Mouse (Mus musculus) limb, embryonic 12.5 days (tissue): ENCODE measurements around the gene Ccdc106. TPM values are rescaled to one million over a fixed set of nuclear protein-coding genes. Genes with fewer than 3 reads are reported as not detected.

ENCODE experiments used
- ATAC-seq: fragments of 200-750 bp; cut with Nextera tagmentation; 2 replicates; pipeline ENCODE4 v1.8.0; 2017; ENCODE audit warnings: low read depth, moderate TSS enrichment; ENCODE audit not compliant: insufficient number of reproducible peaks, insufficient read depth, low FRiP score, low TSS enrichment
- H3K27ac ChIP-seq: fragments of 300-500 bp; sonication (generic); 2 replicates; pipeline ENCODE4 v1.5.1; 2016; ENCODE audit warnings: mild to moderate bottlenecking, moderate library complexity
- H3K27me3 ChIP-seq: fragments of 300-500 bp; sonication (generic); 2 replicates; pipeline ENCODE4 v1.6.1; 2016; ENCODE audit warnings: mild to moderate bottlenecking, moderate library complexity
- H3K36me3 ChIP-seq: fragments of 300-500 bp; sonication (generic); 2 replicates; pipeline ENCODE4 v1.6.1; 2016; ENCODE audit warnings: mild to moderate bottlenecking, moderate library complexity
- H3K4me1 ChIP-seq: fragments of 300-500 bp; sonication (generic); replicated peaks from 2 replicates; pipeline ENCODE4 v1.6.1; 2016
- H3K4me2 ChIP-seq: fragments of 300-500 bp; sonication (generic); 2 replicates; pipeline ENCODE4 v1.6.1; 2016; ENCODE audit warnings: mild to moderate bottlenecking, moderate library complexity
- H3K4me3 ChIP-seq: fragments of 300-500 bp; sonication (generic); replicated peaks from 2 replicates; pipeline ENCODE4 v1.5.1; 2016; ENCODE audit warnings: mild to moderate bottlenecking
- H3K9ac ChIP-seq: fragments of 300-500 bp; sonication (generic); replicated peaks from 2 replicates; pipeline ENCODE4 v1.6.1; 2016; ENCODE audit warnings: mild to moderate bottlenecking, moderate library complexity
- H3K9me3 ChIP-seq: fragments of 300-500 bp; sonication (generic); 2 replicates; pipeline ENCODE4 v1.6.1; 2016; ENCODE audit warnings: mild to moderate bottlenecking, moderate library complexity
- WGBS: fragments of 180-500 bp; shearing (Covaris S2); methylation state at CpG from one replicate; pipeline ENCODE4 v1.1.7; 2016; 5-methylcytosine and 5-hydroxymethylcytosine counted together
- polyA plus RNA-seq: library from polyadenylated mRNA; unstranded; fragments of >200 nt; fragmentation: Nextera tagmentation; extraction: Ambion mirVana; gene quantifications from 2 replicates; pipeline ENCODE4 v1.2.1, GENCODE M21; 2016

The Ccdc106 gene
- polyA plus RNA-seq, 1 experiment from 2014 or later: 27.5 TPM

DNA sequence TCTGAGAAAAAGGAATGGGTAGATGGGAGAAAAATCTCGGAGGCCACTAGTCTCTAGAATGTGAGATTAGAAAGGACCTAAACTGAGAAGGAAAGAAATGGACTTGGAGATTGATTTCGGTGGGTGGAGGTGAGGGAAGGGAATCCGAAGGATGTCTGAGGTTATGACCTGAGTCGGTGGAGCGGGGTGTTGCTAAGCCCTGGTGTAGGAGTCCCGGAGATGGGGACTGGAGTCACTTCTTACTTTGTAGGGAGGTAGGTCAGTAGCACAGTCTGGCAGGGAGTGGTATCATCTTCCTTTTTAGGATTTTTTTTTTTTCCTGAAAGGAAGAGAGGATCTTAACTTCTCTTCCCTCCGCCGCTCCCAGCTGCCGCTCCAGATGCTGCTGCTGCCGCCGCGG lies 32.1 kb downstream of the Ccdc106 start:
- Histone ChIP-seq H3K4me1 (peaks cover 43% of the 10 kb centered on the region), H3K9me3 (0 out of 2 replicates have a peak, but pooled peaks cover 3% of the 10 kb centered on the region), H3K9ac (peak overlapping the region; percentile 93), H3K4me3 (peak overlapping the region; percentile 80), H3K36me3 (0 out of 2 replicates have a peak, but pooled peaks cover 3% of the 10 kb centered on the region), H3K27ac (no peak overlapping the region), H3K4me2 (peak overlapping the region; percentile 89), H3K27me3 (peaks cover 58% of the 10 kb centered on the region)
- ATAC-seq: no peak
- 3% methylated on average over 12 of the region's 12 CpGs for WGBS

DNA sequence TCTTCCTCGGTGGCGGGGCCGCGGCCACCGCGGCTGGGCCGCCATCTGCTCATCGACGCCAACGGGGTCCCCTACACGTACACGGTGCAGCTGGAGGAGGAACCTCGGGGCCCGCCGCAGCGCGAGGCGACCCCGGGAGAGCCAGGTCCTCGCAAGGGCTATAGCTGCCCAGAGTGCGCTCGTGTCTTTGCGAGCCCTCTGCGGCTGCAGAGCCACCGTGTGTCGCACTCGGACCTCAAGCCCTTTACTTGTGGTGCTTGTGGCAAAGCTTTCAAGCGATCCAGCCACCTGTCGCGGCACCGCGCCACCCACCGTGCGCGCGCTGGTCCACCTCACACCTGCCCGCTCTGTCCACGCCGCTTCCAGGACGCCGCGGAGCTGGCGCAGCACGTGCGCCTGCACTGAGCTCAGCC lies 32.6 kb downstream of the Ccdc106 start:
- Histone ChIP-seq H3K4me3 (peak overlapping the region; percentile 80), H3K36me3 (0 out of 2 replicates have a peak, but pooled peaks cover 3% of the 10 kb centered on the region), H3K4me1 (peaks cover 48% of the 10 kb centered on the region), H3K27me3 (peaks cover 63% of the 10 kb centered on the region), H3K27ac (no peak overlapping the region), H3K9me3 (0 out of 2 replicates have a peak, but pooled peaks cover 3% of the 10 kb centered on the region), H3K4me2 (peak overlapping the region; percentile 89), H3K9ac (peak overlapping the region; percentile 93)
- 2% methylated on average over 45 of the region's 45 CpGs for WGBS
- no peak; the same call in 1 of the 2 replicates for ATAC-seq

GRCm38 (mm10) chr7:5053456-5054179 lies 33.3 kb downstream of the Ccdc106 start:
- Histone ChIP-seq H3K4me1 (peaks cover 50% of the 10 kb centered on the region), H3K27me3 (peaks cover 70% of the 10 kb centered on the region), H3K4me2 (peak overlapping the region; percentile 89), H3K27ac (no peak overlapping the region), H3K9ac (peak overlapping the region; percentile 93), H3K36me3 (0 out of 2 replicates have a peak, but pooled peaks cover 3% of the 10 kb centered on the region), H3K4me3 (peak overlapping the region; percentile 80), H3K9me3 (0 out of 2 replicates have a peak, but pooled peaks cover 3% of the 10 kb centered on the region)
- ATAC-seq: no peak
- 9% methylated on average over 32 of the region's 32 CpGs for WGBS

DNA sequence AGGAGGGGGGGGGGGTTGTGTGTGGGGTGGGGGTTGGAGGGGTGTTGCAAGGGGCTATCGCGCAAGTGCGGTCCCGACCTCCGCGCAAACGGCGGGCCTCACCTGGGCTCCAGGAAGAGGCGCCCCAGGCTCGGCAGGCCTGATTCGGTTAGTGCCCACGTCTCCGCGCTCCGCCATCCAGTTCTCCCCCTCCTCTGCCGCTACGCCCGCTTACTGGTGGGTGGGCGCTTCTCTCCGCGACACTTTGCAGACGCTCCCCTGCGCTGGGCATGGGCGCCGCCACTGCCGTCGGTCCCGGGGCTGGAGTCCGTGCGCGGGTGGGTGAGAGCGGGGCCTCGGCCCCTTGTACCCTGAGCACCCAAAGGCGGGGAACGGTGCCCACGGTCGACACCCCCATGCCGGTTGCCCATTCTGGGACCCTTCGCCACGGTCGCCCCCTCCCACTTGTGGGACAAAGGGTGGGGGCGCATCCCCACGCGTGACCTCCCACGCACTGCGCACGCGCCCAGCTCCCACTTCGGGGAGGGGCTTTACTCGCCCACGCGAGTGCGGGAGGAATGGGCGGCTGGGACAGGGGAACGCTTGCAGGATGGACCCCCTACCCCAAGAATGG lies 36.4 kb downstream of the Ccdc106 start:
- Histone ChIP-seq H3K9ac (peak overlapping the region; percentile 84), H3K4me2 (peak overlapping the region; percentile 83), H3K27me3 (peaks cover 74% of the 10 kb centered on the region), H3K4me1 (peaks cover 54% of the 10 kb centered on the region), H3K9me3 (0 out of 2 replicates have a peak, but pooled peaks cover 3% of the 10 kb centered on the region), H3K4me3 (peak overlapping the region; percentile 61), H3K36me3 (0 out of 2 replicates have a peak, but pooled peaks cover 3% of the 10 kb centered on the region), H3K27ac (no peak overlapping the region)
- no peak for ATAC-seq
- 2% methylated on average over 52 of the region's 55 CpGs for WGBS

DNA sequence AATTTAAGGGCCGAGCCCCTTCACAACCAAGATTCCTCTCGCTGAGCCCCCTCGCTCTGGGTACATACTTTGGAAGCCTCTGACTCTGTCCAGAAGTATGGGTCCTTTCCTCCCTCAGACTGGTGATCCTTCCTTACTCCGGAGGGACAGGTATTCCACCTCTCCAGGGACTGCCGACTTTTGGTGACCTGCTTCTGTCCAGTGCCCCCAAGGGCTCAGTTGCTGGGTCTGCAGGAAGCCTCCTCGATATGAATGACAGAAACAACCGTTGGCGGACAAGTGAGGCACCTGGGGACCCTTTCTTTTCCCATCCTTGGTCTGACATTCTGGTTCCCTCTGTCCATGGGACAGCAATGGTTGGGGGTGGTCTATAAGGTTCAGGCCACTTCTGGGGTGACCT lies 37.0 kb downstream of the Ccdc106 start:
- Histone ChIP-seq H3K9me3 (0 out of 2 replicates have a peak, but pooled peaks cover 3% of the 10 kb centered on the region), H3K27me3 (peaks cover 68% of the 10 kb centered on the region), H3K4me3 (peak overlapping the region; percentile 61), H3K4me2 (peak overlapping the region; percentile 83), H3K27ac (no peak overlapping the region), H3K36me3 (0 out of 2 replicates have a peak, but pooled peaks cover 3% of the 10 kb centered on the region), H3K4me1 (peaks cover 48% of the 10 kb centered on the region), H3K9ac (peak overlapping the region; percentile 84; the same call in 1 of the 2 replicates)
- 30% methylated on average over 8 of the region's 8 CpGs for WGBS
- no peak for ATAC-seq

DNA sequence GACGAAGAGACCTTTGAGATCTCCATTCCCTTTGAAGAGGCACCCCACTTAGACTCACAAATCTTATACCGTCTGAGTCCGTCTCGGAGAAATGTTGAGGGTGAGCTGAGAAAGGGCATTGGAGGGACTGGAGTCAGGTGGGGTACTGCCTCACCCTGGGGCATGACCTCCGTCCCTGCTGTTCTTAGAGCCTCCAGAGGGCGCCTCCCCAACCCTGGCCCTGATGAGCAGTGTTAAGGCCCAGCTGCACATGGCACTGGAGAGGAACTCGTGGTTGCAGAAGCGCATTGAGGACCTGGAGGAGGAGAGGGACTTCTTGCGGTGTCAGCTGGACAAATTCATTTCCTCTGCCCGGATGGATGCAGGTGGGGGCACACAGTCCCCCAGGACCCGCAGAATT lies 37.5 kb downstream of the Ccdc106 start:
- Histone ChIP-seq H3K4me2 (peak overlapping the region; percentile 83), H3K36me3 (0 out of 2 replicates have a peak, but pooled peaks cover 3% of the 10 kb centered on the region), H3K27ac (no peak overlapping the region), H3K4me3 (peak overlapping the region; percentile 61), H3K9me3 (0 out of 2 replicates have a peak, but pooled peaks cover 3% of the 10 kb centered on the region), H3K4me1 (peaks cover 44% of the 10 kb centered on the region), H3K27me3 (peaks cover 63% of the 10 kb centered on the region), H3K9ac (no peak overlapping the region)
- ATAC-seq: no peak
- 35% methylated on average over 11 of the region's 11 CpGs for WGBS

DNA sequence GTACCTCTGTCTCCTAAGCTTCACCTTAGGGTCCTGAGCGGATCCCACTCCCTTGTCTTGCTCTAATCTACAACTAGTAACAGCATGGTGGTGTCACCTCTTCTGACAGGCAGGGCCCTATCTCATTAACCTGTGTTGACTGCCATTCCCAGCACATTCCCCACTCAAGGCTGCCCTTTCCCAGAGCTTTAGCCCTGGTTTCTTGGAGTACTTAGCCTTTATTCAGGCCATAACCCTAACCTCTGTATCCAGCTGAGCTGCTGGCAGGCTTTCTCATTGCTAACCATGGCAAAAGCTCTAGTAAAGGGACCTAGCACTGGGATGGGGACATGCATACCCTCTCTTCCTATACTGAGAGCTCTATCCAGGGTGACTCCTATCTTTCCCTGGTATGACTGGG lies 38.3 kb downstream of the Ccdc106 start:
- 93% methylated on average over 1 of the region's 1 CpGs for WGBS
- Histone ChIP-seq H3K9ac (no peak overlapping the region), H3K4me2 (no peak overlapping the region), H3K9me3 (no peaks in the 10 kb centered on the region), H3K4me1 (peaks cover 40% of the 10 kb centered on the region), H3K27me3 (peaks cover 55% of the 10 kb centered on the region), H3K4me3 (no peak overlapping the region), H3K27ac (no peak overlapping the region), H3K36me3 (no peaks in the 10 kb centered on the region)
- ATAC-seq: no peak

GRCm38 (mm10) chr7:5059421-5059820 lies 39.1 kb downstream of the Ccdc106 start:
- Histone ChIP-seq H3K4me2 (no peak overlapping the region), H3K27me3 (peaks cover 47% of the 10 kb centered on the region), H3K4me3 (peak overlapping the region; percentile 69; the same call in 1 of the 2 replicates), H3K4me1 (peaks cover 40% of the 10 kb centered on the region), H3K9ac (no peak overlapping the region), H3K36me3 (no peaks in the 10 kb centered on the region), H3K27ac (no peak overlapping the region), H3K9me3 (no peaks in the 10 kb centered on the region)
- whole genome bisulfite sequencing: 95% methylated on average over 12 of the region's 12 CpGs
- ATAC-seq: no peak

GRCm38 (mm10) chr7:5060239-5060731 lies 39.9 kb downstream of the Ccdc106 start:
- Histone ChIP-seq H3K4me3 (peak overlapping the region; percentile 69), H3K4me2 (peak overlapping the region; percentile 86), H3K9me3 (no peaks in the 10 kb centered on the region), H3K27me3 (peaks cover 39% of the 10 kb centered on the region), H3K27ac (peak overlapping the region; percentile 99), H3K9ac (peak overlapping the region; percentile 89), H3K36me3 (no peaks in the 10 kb centered on the region; the same call in 1 of the 2 replicates), H3K4me1 (peaks cover 43% of the 10 kb centered on the region)
- 4% methylated on average over 27 of the region's 27 CpGs for WGBS
- ATAC-seq: peak; percentile 6; the same call in 1 of the 2 replicates

DNA sequence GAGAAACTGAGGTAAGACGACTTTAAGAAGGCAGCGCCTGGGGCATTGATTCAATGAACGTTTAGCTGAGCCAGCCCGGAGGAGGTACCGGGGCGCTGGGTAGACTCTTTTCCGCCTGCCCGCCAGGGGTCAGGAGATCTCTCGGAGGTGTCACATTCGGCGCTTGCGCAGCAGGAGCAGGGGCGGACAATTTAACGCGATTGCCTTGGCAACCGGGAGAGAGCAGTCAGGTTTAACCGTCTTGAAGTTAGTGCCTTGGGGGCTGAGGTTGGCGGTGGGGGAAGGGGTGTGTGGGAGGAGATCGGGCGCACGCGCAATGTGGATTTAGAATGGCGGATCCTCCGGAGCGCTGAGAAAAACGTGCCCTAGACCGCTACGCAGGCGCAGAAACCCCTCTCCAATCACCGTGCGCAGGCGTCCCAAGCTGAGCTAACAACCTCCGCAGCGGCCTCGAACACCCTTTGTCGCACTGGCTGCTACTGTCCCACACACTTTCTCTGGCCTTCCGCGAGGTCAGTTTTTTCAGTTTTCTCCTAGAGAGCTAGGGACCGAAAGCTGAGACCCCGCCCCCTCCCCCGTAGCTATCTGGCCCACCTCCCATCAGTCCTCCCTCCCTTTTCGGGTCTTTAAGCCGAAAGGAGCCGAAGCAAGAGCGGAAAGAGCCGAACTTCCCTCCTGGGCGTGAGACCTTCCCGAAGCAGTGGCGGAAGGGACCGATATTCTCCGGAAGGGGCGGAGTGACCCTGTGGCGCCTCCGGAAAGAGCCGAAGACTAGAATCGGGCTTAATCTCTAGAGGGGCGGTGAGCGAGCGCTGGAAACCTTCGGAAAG lies 40.8 kb downstream of the Ccdc106 start:
- Histone ChIP-seq H3K27me3 (peaks cover 30% of the 10 kb centered on the region), H3K4me3 (peak overlapping the region; percentile 69), H3K27ac (peak overlapping the region; percentile 99), H3K4me2 (peak overlapping the region; percentile 86), H3K9me3 (no peaks in the 10 kb centered on the region), H3K9ac (peak overlapping the region; percentile 89), H3K36me3 (peaks cover 5% of the 10 kb centered on the region), H3K4me1 (peaks cover 42% of the 10 kb centered on the region)
- peak; percentile 87 for ATAC-seq
- WGBS: under 1% methylated on average over 54 of the region's 60 CpGs
